Mouse (Mus musculus) spleen, adult 2 months (tissue): ENCODE results near the gene Ap3b2. TPM values are rescaled to one million over a fixed set of nuclear protein-coding genes. Genes with fewer than 3 reads are reported as not detected.
"Not testable (repeated sequence)": the region's sequence is repeated elsewhere in the genome, so short reads cannot be mapped to it uniquely, and the experiment has no call there.

Experiments used
- DNase-seq, 2 experiments: peaks; one replicate each; pipeline versions ENCODE4 v3.0.0 to v3.0.0-alpha.2; 2012 to 2021; ENCODE audit warnings: low spot score in 2 of 2, low read depth in 1 of 2
- H3K27ac ChIP-seq: fragments of 200-500 bp; 2 replicates; pipeline ENCODE4 v1.5.1; 2012; ENCODE audit warnings: low read length, inconsistent platforms; ENCODE audit not compliant: insufficient read depth
- H3K27me3 ChIP-seq: fragments of 200-500 bp; 2 replicates; pipeline ENCODE4 v1.6.1; 2012; ENCODE audit warnings: mild to moderate bottlenecking, moderate library complexity, low read length, inconsistent platforms; ENCODE audit not compliant: control insufficient read depth, insufficient read depth
- H3K36me3 ChIP-seq: fragments of 200-500 bp; 2 replicates; pipeline ENCODE4 v1.6.1; 2012; ENCODE audit warnings: mild to moderate bottlenecking, low read length, inconsistent platforms; ENCODE audit not compliant: control insufficient read depth, insufficient read depth
- H3K4me1 ChIP-seq: fragments of 200-500 bp; 2 replicates; pipeline ENCODE4 v1.6.1; 2011; ENCODE audit warnings: inconsistent platforms; ENCODE audit not compliant: control insufficient read depth, insufficient read depth, insufficient read length
- H3K4me3 ChIP-seq: fragments of 200-500 bp; 2 replicates; pipeline ENCODE4 v1.5.1; 2011; ENCODE audit warnings: mild to moderate bottlenecking, inconsistent platforms; ENCODE audit not compliant: insufficient read depth, insufficient read length; ENCODE audit errors: extremely low read depth
- CTCF ChIP-seq: fragments of 200-500 bp; IDR thresholded peaks from 2 replicates; pipeline ENCODE4 v1.5.1; 2011; ENCODE audit warnings: mild to moderate bottlenecking, inconsistent platforms; ENCODE audit not compliant: insufficient read depth, insufficient read length, insufficient replicate concordance; ENCODE audit errors: extremely low read depth
- POLR2A ChIP-seq: fragments of 200-500 bp; IDR thresholded peaks from 2 replicates; pipeline ENCODE4 v1.6.1; 2011; ENCODE audit warnings: low read depth, low read length, inconsistent platforms
- WGBS: fragments of 180-500 bp; shearing (Covaris S2); methylation state at CpG from one replicate; pipeline ENCODE4 v1.1.7; 2018; 5-methylcytosine and 5-hydroxymethylcytosine counted together
- polyA plus RNA-seq: library from polyadenylated mRNA; depleted of rRNA; stranded (reverse); fragments of >200 nt; gene quantifications from 2 replicates; pipeline ENCODE4 v1.2.3, GENCODE M21; 2012

Gene Ap3b2
- polyA plus RNA-seq, 1 experiment = not detected

- no peaks in the 10 kb centered on the region for H3K27me3 ChIP-seq
- H3K36me3 ChIP-seq = no peaks in the 10 kb centered on the region
- no peak for DNase-seq
- no peak overlapping the region for H3K27ac ChIP-seq
- no peaks in the 10 kb centered on the region for H3K4me1 ChIP-seq
- TF ChIP-seq POLR2A = no peak
- no peak for TF ChIP-seq CTCF
- H3K4me3 ChIP-seq = no peak overlapping the region
- 69% methylated on average over 2 of the region's 2 CpGs for WGBS
Measured at GRCm38 (mm10) chr7:81501050-81501449, 7.3 kb upstream of the Ap3b2 start.

GRCm38 (mm10) chr7:81498181-81498580, 4.5 kb upstream of the Ap3b2 start, which contains the start of gene BC048679:
Gene BC048679 (minus strand): TSS chr7:81498281.
- 71% methylated on average over 7 of the region's 7 CpGs for WGBS
- Histone ChIP-seq H3K36me3 (no peaks in the 10 kb centered on the region), H3K27me3 (0 out of 2 replicates have a peak, but pooled peaks cover 1% of the 10 kb centered on the region), H3K4me1 (peaks cover 6% of the 10 kb centered on the region), H3K4me3 (no peak within 1 kb of the TSS), H3K27ac (no peak within 1 kb of the TSS)
- TF ChIP-seq CTCF (no peak), POLR2A (no peak)
- DNase-seq = no peak

- H3K4me1 ChIP-seq = peaks cover 7% of the 10 kb centered on the region
- no peak overlapping the region for H3K4me3 ChIP-seq
- TF ChIP-seq CTCF = no peak
- TF ChIP-seq POLR2A = no peak
- no peaks in the 10 kb centered on the region for H3K36me3 ChIP-seq
- no peak for DNase-seq
- H3K27ac ChIP-seq = no peak overlapping the region
- 0 out of 2 replicates have a peak, but pooled peaks cover 1% of the 10 kb centered on the region for H3K27me3 ChIP-seq
- WGBS = 46% methylated on average over 6 of the region's 6 CpGs
Measured at GRCm38 (mm10) chr7:81497171-81497570, 3.4 kb upstream of the Ap3b2 start.

DNA sequence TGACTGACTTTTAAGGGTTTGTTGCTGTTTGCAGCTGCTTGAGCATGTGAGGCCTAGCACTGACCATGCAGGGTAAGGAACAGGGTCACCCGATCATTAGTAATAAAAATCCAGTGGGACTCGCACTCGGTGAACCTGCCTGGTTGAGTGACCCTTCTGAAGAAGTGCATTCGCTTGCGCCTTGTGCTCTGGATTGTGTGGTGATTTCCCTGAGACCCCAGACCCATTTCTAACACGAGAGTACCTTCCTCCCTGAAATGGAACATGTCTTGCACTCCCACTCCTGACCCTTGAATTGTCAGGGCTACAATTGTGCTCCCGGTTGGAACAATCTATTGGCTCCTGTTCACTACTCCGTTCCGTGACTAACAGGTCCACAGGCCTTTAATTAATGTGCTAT, 1.1 kb downstream of the Ap3b2 start:
- Histone ChIP-seq H3K27me3 (0 out of 2 replicates have a peak, but pooled peaks cover 1% of the 10 kb centered on the region), H3K36me3 (no peaks in the 10 kb centered on the region)

DNA sequence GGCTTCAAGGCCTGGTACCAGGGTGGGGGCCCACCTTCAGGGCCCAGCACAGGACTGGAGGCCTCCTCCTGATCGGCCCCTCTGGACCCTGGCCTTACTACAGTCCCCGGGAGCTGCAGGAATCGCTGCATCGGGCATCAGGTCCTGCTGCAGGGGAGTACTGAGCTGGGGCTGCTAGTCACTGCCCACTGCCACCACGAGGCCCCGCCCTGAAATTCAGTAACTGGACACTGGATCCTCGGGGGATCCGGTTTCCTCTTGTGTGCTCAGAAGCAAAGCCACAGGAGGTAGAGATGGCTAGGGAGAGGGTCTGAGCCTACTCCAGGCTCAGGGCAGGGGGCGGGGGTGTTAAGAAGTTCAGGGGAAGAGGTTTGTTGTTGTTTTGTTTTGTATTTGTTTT, 4.1 kb downstream of the Ap3b2 start:
- DNase-seq = no peak
- Histone ChIP-seq H3K27me3 (0 out of 2 replicates have a peak, but pooled peaks cover 1% of the 10 kb centered on the region), H3K4me3 (no peak overlapping the region), H3K36me3 (no peaks in the 10 kb centered on the region), H3K27ac (no peak overlapping the region), H3K4me1 (peaks cover 7% of the 10 kb centered on the region)
- TF ChIP-seq CTCF = no peak
- TF ChIP-seq POLR2A = no peak
- WGBS = 29% methylated on average over 9 of the region's 9 CpGs

More for the DNA sequence above, 1.1 kb downstream of the Ap3b2 start:
- no peak for TF ChIP-seq POLR2A
- no peak for TF ChIP-seq CTCF
- DNase-seq = no peak
- H3K4me1 ChIP-seq = peaks cover 7% of the 10 kb centered on the region
- 65% methylated on average over 9 of the region's 9 CpGs for WGBS
- no peak overlapping the region for H3K27ac ChIP-seq
- H3K4me3 ChIP-seq = no peak overlapping the region

DNA sequence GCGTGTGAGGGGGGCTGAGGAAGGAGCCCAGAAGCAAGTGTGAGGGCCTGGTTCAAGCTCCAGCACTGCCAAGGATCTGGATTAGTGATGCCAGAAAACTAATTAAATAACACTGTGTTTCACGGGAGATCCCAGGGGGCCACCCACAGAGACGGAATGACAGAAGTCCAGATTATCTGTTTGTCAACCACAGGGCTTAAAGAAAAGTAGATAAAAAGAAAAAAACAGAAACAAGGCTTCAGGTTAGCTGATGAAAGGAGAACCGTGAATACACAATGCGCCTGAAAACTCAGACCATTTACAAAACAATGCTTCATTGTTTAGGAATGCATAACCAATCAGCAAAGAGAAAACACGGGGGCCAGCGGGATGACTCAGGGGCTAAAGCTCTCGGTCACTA, 12.9 kb downstream of the Ap3b2 start:
- no peaks in the 10 kb centered on the region for H3K4me1 ChIP-seq
- no peak for TF ChIP-seq POLR2A
- TF ChIP-seq CTCF = no peak
- no peak overlapping the region for H3K4me3 ChIP-seq
- H3K27ac ChIP-seq = no peak overlapping the region
- H3K36me3 ChIP-seq = no peaks in the 10 kb centered on the region
- no peaks in the 10 kb centered on the region for H3K27me3 ChIP-seq
- WGBS = 18% methylated on average over 8 of the region's 8 CpGs
- no peak for DNase-seq

- no peak for DNase-seq
- no peaks in the 10 kb centered on the region for H3K4me1 ChIP-seq
- 60% methylated on average over 3 of the region's 3 CpGs for WGBS
- no peak overlapping the region for H3K4me3 ChIP-seq
- H3K27me3 ChIP-seq = no peaks in the 10 kb centered on the region
- H3K27ac ChIP-seq = no peak overlapping the region
- H3K36me3 ChIP-seq = no peaks in the 10 kb centered on the region
- no peak for TF ChIP-seq CTCF
Measured at GRCm38 (mm10) chr7:81479531-81480090, 14.1 kb downstream of the Ap3b2 start.

GRCm38 (mm10) chr7:81478261-81478660, 15.5 kb downstream of the Ap3b2 start:
- not testable (repeated sequence) for H3K36me3 ChIP-seq, H3K27ac ChIP-seq, DNase-seq, H3K4me1 ChIP-seq, H3K27me3 ChIP-seq, H3K4me3 ChIP-seq
